Mouse (Mus musculus): ENCODE measurements at regions not wholly inside any gene's neighbourhood (a gene's known extent, or its start where the extent isn't known, plus 50 kb on each side); places are given as distances from the start of the nearest gene placed in this dataset.
"Not testable (repeated sequence)": the region's sequence is repeated elsewhere in the genome, so short reads cannot be mapped to it uniquely, and the experiment has no call there.

GRCm38 (mm10) chr11:113173317-113173716 lies 391.3 kb downstream of the Sox9 start:
- not testable (repeated sequence) for DNase-seq (ENCODE audit: extremely low read depth, low read depth)

GRCm38 (mm10) chr11:113174011-113174507 lies 392.0 kb downstream of the Sox9 start:
- peak; percentile 69 for DNase-seq (ENCODE audit: extremely low read depth, low read depth)

- DNase-seq (ENCODE audit: extremely low read depth, low read depth), result peak; percentile 6
These were observed 393.3 kb downstream of the Sox9 start for GRCm38 (mm10) chr11:113175323-113175722.

- DNase-seq (ENCODE audit: extremely low read depth, low read depth), result peak; percentile 17
These were observed 394.2 kb downstream of the Sox9 start for GRCm38 (mm10) chr11:113176183-113176582.

GRCm38 (mm10) chr11:113178375-113178774 lies 396.4 kb downstream of the Sox9 start:
- no peak for DNase-seq (ENCODE audit: extremely low read depth, low read depth)

GRCm38 (mm10) chr11:113180008-113180407 lies 398.0 kb downstream of the Sox9 start:
- DNase-seq (ENCODE audit: extremely low read depth, low read depth), result no peak

GRCm38 (mm10) chr11:113182083-113182861 lies 400.2 kb downstream of the Sox9 start:
- DNase-seq (ENCODE audit: extremely low read depth, low read depth), result no peak

- DNase-seq (ENCODE audit: extremely low read depth, low read depth), result no peak
These were observed 401.5 kb downstream of the Sox9 start for GRCm38 (mm10) chr11:113183556-113183955.

GRCm38 (mm10) chr11:113184095-113184494 lies 402.1 kb downstream of the Sox9 start:
- no peak for DNase-seq (ENCODE audit: extremely low read depth, low read depth)

GRCm38 (mm10) chr11:113187407-113187806 lies 405.4 kb downstream of the Sox9 start:
- DNase-seq (ENCODE audit: extremely low read depth, low read depth), result no peak

- DNase-seq (ENCODE audit: extremely low read depth, low read depth), result no peak
These were observed 406.4 kb downstream of the Sox9 start for GRCm38 (mm10) chr11:113188263-113188920.

- no peak for DNase-seq (ENCODE audit: extremely low read depth, low read depth)
These were observed 408.0 kb downstream of the Sox9 start for GRCm38 (mm10) chr11:113190006-113190405.

GRCm38 (mm10) chr11:113190520-113190919 lies 408.5 kb downstream of the Sox9 start:
- no peak for DNase-seq (ENCODE audit: extremely low read depth, low read depth)

- DNase-seq (ENCODE audit: extremely low read depth, low read depth), result no peak
These were observed 409.0 kb downstream of the Sox9 start for GRCm38 (mm10) chr11:113191006-113191405.

GRCm38 (mm10) chr11:113192086-113192856 lies 410.2 kb downstream of the Sox9 start:
- no peak for DNase-seq (ENCODE audit: extremely low read depth, low read depth)

- no peak for DNase-seq (ENCODE audit: extremely low read depth, low read depth)
These were observed 412.3 kb downstream of the Sox9 start for GRCm38 (mm10) chr11:113194144-113194827.
